Mouse (Mus musculus): ENCODE measurements around the gene Plcl1. TPM values are rescaled to one million over a fixed set of nuclear protein-coding genes. Genes with fewer than 3 reads are reported as not detected.

The Plcl1 gene
- polyA plus RNA-seq (2012; rRNA removed): 6.7 and 9.2 TPM in 2 replicates

DNA sequence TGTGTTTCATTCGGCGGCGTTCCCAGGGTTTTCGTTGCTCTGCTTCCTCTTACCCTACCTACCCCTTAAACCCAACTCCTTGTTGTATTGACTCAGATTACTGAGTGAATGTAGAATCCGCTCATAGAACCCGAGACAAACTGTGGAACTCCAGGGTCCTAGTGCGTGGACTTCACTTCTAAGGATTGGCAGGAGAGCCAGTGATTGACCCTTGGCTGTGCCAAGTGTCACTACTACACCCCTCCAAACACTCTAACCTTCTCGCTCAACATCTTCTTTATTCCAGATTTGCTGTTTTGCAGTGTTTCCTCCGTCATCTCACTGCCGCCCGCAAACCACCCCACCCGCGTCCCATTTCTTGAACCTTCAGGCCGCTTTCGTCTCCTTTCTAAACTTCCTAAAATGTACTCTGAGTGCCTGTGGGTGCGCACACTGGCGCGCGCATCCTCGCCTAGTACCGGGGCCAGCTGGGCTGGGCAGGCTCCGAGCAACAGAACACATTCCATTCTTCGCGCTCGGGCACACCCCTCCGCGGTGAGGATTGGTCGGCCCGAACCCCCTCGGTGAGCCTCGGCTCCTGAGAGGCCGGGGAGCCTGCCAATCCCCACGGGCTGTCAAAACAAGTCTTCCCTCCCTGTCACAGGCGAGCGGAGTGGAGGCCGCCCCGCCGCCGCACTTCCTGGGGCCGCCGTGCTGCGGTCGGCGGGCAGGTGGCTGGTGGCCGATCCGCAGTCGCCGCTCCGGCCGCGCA is at the start of gene Plcl1:
Plcl1 (plus strand) TSS at position 650 of the 751 bp plus-strand sequence.
- DNase-seq (ENCODE audit: low spot score): peak; percentile 75

DNA sequence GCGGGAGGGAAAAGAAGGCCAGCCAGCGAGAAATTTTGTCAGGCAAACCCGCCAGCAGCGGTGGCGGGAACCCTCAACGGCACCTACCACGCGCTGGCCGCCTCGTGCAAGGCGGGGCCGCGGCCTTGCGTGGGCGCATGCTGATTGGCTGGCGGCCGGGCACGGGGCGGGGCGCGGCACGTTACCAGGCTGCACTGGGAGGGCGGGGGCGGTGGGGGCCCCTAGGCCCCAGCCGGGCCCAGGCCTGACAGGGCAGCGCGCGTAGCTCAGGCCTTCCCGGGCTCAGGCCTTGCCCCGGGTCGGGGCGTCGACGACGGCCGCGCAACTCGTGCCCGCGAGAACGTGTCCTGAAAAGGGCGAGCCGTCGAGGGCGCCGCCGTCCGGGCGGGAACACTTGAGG is 43.1 kb upstream of the Plcl1 start:
- no peak for DNase-seq (ENCODE audit: low spot score)

GRCm38 (mm10) chr1:55363044-55363565 is 42.6 kb upstream of the Plcl1 start, which contains the start of gene Boll:
Gene Boll, minus strand, starts transcription at chr1:55363469.
- peak; percentile 56 for DNase-seq (ENCODE audit: low spot score)

- no peak for DNase-seq (ENCODE audit: low spot score)
These were observed 42.1 kb upstream of the Plcl1 start for GRCm38 (mm10) chr1:55363586-55363985.

DNA sequence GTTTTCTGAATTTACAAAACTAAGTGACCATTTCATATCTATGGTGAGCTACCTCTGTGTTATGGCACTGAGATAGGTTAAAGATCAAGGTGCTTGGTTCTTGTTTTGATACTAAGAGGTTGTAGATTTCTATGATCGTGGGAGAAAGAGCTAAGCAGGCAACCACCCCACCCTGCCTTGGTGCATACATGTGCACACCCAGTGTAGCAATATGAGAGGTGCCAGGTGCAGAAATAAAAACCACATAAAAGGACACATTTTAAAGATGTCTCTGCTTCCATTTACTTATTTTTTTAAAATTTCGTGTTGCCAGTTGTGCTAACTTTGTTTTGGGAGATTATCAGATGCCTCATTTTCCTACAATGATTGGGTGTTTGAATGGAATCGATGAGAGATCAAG is 33.1 kb upstream of the Plcl1 start:
- DNase-seq (ENCODE audit: low spot score): no peak

DNA sequence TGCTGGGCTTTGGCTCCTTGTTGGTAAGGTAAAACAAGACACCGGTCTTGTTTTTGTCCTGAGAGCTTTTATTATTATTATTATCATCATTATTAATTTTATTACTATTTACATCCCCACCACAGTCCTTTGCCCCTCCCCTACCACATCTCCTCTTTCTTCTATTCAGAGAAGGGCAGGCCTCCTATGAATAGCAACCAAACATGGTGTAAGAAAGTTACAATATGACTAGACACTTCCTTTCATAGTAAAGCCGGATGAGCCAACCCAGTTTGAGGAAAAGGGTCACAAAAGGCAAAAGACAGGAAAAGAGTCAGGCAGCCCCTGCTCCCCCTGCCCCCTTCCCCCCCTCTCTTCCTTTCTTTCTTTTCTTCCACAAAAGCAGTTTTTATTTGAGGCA is 25.2 kb upstream of the Plcl1 start:
- no peak for DNase-seq (ENCODE audit: low spot score)

DNA sequence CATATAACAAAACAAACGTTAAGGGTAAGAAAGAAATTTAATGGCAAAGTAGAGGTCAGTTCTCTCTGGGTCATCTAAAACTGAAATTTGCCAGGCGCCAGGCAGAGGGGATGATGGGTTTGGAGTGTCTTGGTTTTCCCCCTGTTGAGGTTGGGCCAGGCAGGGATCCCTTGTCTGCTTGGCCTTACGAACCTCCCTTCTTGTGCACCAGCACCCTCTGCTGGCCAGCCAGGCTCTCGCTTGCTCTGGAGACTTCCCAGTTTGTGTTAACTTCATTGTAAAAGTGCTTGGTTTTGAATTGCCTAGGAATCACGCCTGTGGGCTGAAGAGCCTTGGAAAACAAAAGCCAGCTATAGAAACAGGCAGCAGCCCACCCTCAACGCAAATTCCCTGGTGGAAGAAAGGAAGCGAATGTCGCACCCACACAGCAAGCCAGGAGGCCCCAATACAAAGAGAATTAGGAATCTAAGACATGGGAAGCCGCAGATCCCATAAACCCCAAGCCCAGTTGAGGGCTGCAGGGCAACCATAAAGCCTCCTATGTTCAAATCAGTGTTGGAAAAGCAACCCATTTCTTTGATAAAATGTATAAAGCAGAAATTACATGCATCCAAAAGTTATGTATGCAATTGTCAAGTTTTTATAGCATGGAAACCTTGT is 22.5 kb upstream of the Plcl1 start:
- DNase-seq (ENCODE audit: low spot score): peak; percentile 68

DNA sequence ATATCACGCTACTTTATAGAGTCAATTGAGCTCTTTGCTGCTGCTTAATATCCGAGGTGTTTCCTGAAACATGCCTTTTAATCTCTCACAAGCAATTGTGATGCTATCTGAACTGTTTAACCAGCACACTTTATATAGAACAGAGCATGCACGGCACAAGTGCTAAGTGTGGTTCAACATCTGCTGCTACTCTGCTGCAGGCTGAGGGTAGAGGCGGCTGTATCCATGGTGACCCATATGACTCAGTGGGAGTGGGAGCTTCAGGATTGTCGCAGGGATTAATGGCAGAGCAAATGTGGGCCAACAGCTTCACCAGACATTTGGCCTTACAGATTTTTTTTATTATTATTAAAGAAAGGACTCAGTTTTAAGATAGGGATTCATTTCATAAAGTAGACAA is 5.8 kb upstream of the Plcl1 start:
- no peak for DNase-seq (ENCODE audit: low spot score)

- no peak for DNase-seq (ENCODE audit: low spot score)
These were observed 1.3 kb upstream of the Plcl1 start for GRCm38 (mm10) chr1:55404439-55404838.

- DNase-seq (ENCODE audit: low spot score): peak; percentile 66
These were observed 297 bp downstream of the Plcl1 start for GRCm38 (mm10) chr1:55406023-55406413.

GRCm38 (mm10) chr1:55406531-55407375 is 1.0 kb downstream of the Plcl1 start:
- no peak for DNase-seq (ENCODE audit: low spot score)

DNA sequence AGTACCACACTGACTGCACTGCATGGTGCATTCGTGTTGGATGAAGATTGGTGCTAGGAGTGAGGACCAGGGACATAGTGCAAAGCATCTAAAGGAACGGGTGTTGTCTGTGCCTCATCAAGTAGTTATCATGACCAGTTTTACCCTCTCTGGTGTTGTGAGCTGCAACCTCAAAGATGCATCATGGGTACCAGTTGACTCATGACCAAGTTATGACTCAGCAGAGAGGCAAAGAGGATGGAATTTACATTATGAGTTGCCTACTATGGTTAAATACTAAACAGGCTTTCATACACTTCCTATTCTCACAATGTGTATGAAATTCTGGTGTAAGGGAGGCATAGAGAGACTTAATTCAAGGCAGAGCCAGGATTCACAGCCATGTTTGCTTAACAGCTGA is 4.9 kb downstream of the Plcl1 start:
- DNase-seq (ENCODE audit: low spot score): no peak

DNA sequence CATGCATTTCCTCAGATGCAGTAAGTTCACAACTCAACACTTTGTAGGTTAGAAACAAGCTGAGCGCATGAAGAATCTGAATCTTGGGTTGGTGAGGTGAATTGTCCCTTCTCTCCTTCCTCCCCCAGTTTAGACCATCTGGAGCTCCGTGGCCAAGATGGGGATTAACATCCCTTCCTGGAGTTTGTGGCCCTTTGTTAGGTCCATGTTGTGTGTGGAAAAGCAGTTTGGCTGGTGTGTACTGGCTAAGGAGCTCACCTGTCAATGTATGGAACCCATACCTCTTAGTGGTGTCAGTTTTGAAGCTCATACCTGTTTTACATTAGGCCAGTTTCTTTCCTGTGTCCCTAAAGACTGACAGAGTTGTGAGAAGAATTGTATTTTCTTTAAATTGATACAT is 5.4 kb downstream of the Plcl1 start:
- DNase-seq (ENCODE audit: low spot score): no peak

GRCm38 (mm10) chr1:55412569-55412968 is 6.8 kb downstream of the Plcl1 start:
- no peak for DNase-seq (ENCODE audit: low spot score)

- no peak for DNase-seq (ENCODE audit: low spot score)
These were observed 7.8 kb downstream of the Plcl1 start for GRCm38 (mm10) chr1:55413534-55413933.

GRCm38 (mm10) chr1:55418968-55419367 is 13.2 kb downstream of the Plcl1 start:
- no peak for DNase-seq (ENCODE audit: low spot score)

GRCm38 (mm10) chr1:55427607-55428006 is 21.9 kb downstream of the Plcl1 start:
- no peak for DNase-seq (ENCODE audit: low spot score)

DNA sequence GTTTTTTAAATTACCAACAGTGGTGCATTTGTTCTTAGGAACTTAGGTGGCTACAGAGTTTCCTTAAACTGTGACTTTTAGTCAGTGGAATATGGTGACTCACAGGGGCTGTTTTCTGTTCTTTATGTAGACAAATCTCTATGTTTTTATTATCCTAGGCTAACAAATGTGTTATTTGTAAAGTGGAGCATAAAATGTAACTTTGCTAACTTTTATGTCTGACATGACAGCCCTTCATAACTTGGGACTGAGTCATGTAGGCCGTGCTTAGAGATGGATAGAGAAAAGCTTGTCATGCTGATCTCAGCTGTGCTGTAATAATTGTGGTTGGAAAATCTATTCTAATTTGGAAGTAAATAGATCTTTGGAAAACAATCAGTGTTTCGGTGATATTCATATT is 23.3 kb downstream of the Plcl1 start:
- no peak for DNase-seq (ENCODE audit: low spot score)

DNA sequence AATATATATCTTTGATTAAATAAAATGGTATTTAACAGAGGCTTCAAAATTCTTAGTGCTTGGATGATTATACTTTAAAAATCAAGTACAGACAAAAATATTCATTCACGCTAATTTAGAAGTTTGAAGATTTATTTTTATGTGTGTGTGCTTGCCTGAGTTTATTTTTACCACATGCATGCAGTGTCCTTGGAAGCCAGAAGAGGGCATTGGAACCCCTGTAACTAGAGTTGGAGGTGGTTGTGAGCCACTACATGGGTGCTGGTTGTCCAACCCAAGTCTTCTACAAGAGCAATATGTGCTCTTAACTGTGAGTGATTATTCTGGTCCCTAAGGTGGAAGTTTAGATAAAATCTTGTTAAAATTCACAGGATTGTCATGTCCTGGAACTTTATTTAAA is 24.0 kb downstream of the Plcl1 start:
- no peak for DNase-seq (ENCODE audit: low spot score)

- DNase-seq (ENCODE audit: low spot score): no peak
These were observed 24.9 kb downstream of the Plcl1 start for GRCm38 (mm10) chr1:55430587-55430986.

DNA sequence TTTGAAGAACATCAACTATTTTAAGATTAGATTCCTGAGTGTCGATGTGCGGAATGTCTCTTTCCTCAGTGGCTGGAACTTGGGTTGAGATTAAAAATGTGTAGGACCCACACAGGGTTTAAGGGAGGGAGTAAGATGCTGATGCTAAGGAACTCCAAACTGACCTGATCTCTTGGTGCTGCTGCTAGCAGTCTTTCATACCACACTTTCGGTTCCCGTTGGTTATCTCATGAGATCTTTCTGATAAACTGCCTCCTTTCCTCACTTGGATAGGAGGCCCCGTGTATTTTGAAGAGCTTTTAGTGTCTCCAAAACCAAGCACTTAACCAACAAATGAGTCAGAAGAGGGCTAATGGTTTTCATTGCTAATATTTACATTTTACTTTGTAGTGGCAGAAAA is 30.9 kb downstream of the Plcl1 start:
- no peak for DNase-seq (ENCODE audit: low spot score)

DNA sequence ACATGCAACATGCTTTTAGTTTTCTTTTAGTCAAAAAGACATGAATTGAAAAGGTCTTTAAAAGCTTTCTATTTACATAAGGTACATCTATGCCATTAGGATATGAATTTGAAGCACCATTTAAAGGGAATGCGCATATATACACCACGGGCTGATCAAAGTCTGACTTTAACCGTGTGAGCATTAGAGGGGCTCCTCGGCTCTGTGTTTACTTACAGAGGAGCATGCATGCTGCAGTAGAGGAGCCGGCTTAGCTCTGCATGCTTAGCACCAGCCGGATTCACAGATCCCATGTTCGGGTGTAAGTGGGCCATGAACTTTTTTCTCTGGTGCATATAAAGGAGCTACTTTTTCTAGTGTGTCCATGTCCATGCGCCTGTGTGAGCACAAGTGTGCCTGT is 31.4 kb downstream of the Plcl1 start:
- DNase-seq (ENCODE audit: low spot score): no peak

All from urinary bladder, adult 2 months (tissue).